26 mouse cellular contexts compared by ENCODE assay signal in genomic region chr11:96257141-96257540, GRCm38 (mm10). TPM values are rescaled to one million over a fixed set of nuclear protein-coding genes. Genes with fewer than 3 reads are reported as not detected.
A peak's percentile ranks its signal among the peaks of the same experiment; 100 is the strongest.
DNase-seq lines count a peak whose midpoint lies in the region; ATAC-seq lines count a peak whose summit lies in the region.
"Had no signal": no experiment of that assay in that cellular context is flagged by ENCODE, and none has a peak within 500 bp of the region (broad histone marks: within the 10 kb centered on the region; RNA-seq: fewer than 3 reads in every experiment).

No protein-coding gene starts in this region.

- H3K9me3 ChIP-seq in hindbrain, embryonic 11.5 days (ENCODE audit: control insufficient read depth, low read length): no peaks in the 10 kb centered on the region
- H3K9me3 ChIP-seq in hindbrain, embryonic 14.5 days (ENCODE audit: control insufficient read depth, low read length): no peaks in the 10 kb centered on the region
- H3K9me3 ChIP-seq in kidney, embryonic 16.5 days (ENCODE audit: low read length): no peaks in the 10 kb centered on the region
- no peaks in the 10 kb centered on the region for H3K9me3 ChIP-seq in neural tube, embryonic 11.5 days (ENCODE audit: control insufficient read depth, low read length)
- H3K9me3 ChIP-seq: embryonic facial prominence, embryonic 12.5 days; G1E; heart, embryonic 12.5 days; hindbrain, embryonic 10.5 days had no signal

- DNase-seq in adrenal gland, adult 2 months: peak; percentile 31
- DNase-seq in adrenal gland, postnatal 25 days: no peak
- peak; percentile 19 for DNase-seq in hindbrain, embryonic 11.5 days (ENCODE audit: low spot score)
- no peak for DNase-seq in hindbrain, embryonic 14.5 days (ENCODE audit: low spot score)
- DNase-seq in kidney, postnatal 25 days: no peak
- no peak for DNase-seq in neural tube, embryonic 11.5 days (ENCODE audit: low spot score)
- DNase-seq in neural tube, embryonic 10.5 days (ENCODE audit: extremely low spot score, low spot score): no peak
- DNase-seq: B cell, adult 2 months; cerebellum, adult 11-12 months; cerebellum, adult 9-10 months; cerebellum, postnatal 25 days; gastrocnemius, adult 2 months; gastrocnemius, postnatal 25 days had no signal

- H3K27ac ChIP-seq in hindbrain, embryonic 11.5 days (ENCODE audit: low read depth, low read length): no peak overlapping the region
- H3K27ac ChIP-seq in hindbrain, embryonic 14.5 days: no peak overlapping the region
- H3K27ac ChIP-seq in kidney, embryonic 16.5 days (ENCODE audit: low read length): peak overlapping the region; percentile 67
- no peak overlapping the region for H3K27ac ChIP-seq in neural tube, embryonic 11.5 days (ENCODE audit: low read depth, low read length)
- H3K27ac ChIP-seq: embryonic facial prominence, embryonic 12.5 days; gastrocnemius, adult 2 months; hindbrain, embryonic 10.5 days had no signal

- no peak for ATAC-seq in hindbrain, embryonic 11.5 days (ENCODE audit: low FRiP score)
- no peak for ATAC-seq in hindbrain, embryonic 14.5 days (ENCODE audit: low FRiP score)
- ATAC-seq in kidney, embryonic 16.5 days (ENCODE audit: low FRiP score, low TSS enrichment): no peak
- no peak for ATAC-seq in neural tube, embryonic 11.5 days (ENCODE audit: insufficient read depth, low FRiP score, low TSS enrichment)
- ATAC-seq: CD4-positive, CD25-positive, alpha-beta regulatory T cell, adult 4 months; forebrain, embryonic 14.5 days; hindbrain, embryonic 16.5 days had no signal

- H3K27me3 ChIP-seq in hindbrain, embryonic 11.5 days (ENCODE audit: control insufficient read depth, insufficient read depth, low read length): peaks cover 100% of the 10 kb centered on the region
- peaks cover 99% of the 10 kb centered on the region for H3K27me3 ChIP-seq in hindbrain, embryonic 14.5 days (ENCODE audit: control insufficient read depth, insufficient read depth, low read length)
- no peaks in the 10 kb centered on the region for H3K27me3 ChIP-seq in kidney, embryonic 16.5 days (ENCODE audit: insufficient read depth, low read length)
- H3K27me3 ChIP-seq in neural tube, embryonic 11.5 days (ENCODE audit: control insufficient read depth, insufficient read depth, low read length): peaks cover 67% of the 10 kb centered on the region

- H3K4me2 ChIP-seq in hindbrain, embryonic 11.5 days (replicated peaks; ENCODE audit: low read depth, low read length): no peak overlapping the region
- no peak overlapping the region for H3K4me2 ChIP-seq in hindbrain, embryonic 14.5 days (replicated peaks)
- peak overlapping the region; percentile 66 for H3K4me2 ChIP-seq in kidney, embryonic 16.5 days (replicated peaks; ENCODE audit: low read depth, low read length)
- H3K4me2 ChIP-seq in neural tube, embryonic 11.5 days (ENCODE audit: low read depth): 0 out of 2 replicates have a peak overlapping the region, but pooled peaks have one; percentile 5
- H3K4me2 ChIP-seq: embryonic facial prominence, embryonic 12.5 days; heart, embryonic 12.5 days had no signal

- H3K4me3 ChIP-seq in hindbrain, embryonic 11.5 days (ENCODE audit: low read depth, low read length): no peak overlapping the region
- H3K4me3 ChIP-seq in hindbrain, embryonic 14.5 days (replicated peaks; ENCODE audit: low read length): no peak overlapping the region
- H3K4me3 ChIP-seq in kidney, embryonic 16.5 days (ENCODE audit: low read length): no peak overlapping the region
- H3K4me3 ChIP-seq in neural tube, embryonic 11.5 days (ENCODE audit: low read depth, low read length): no peak overlapping the region
- H3K4me3 ChIP-seq: embryonic facial prominence, embryonic 12.5 days; gastrocnemius, adult 2 months; heart, embryonic 12.5 days; hindbrain, embryonic 10.5 days had no signal

- no peaks in the 10 kb centered on the region for H3K36me3 ChIP-seq in hindbrain, embryonic 11.5 days (ENCODE audit: control insufficient read depth, insufficient read depth, low read length)
- H3K36me3 ChIP-seq in hindbrain, embryonic 14.5 days (replicated peaks; ENCODE audit: control insufficient read depth, insufficient read depth): no peaks in the 10 kb centered on the region
- no peaks in the 10 kb centered on the region for H3K36me3 ChIP-seq in kidney, embryonic 16.5 days (ENCODE audit: insufficient read depth, low read length)
- no peaks in the 10 kb centered on the region for H3K36me3 ChIP-seq in neural tube, embryonic 11.5 days (ENCODE audit: control insufficient read depth, insufficient read depth, low read length)
- H3K36me3 ChIP-seq: embryonic facial prominence, embryonic 12.5 days; G1E; heart, embryonic 12.5 days; hindbrain, embryonic 10.5 days had no signal

- WGBS in hindbrain, embryonic 11.5 days: 25% methylated on average over 2 of the region's 2 CpGs
- 29% methylated on average over 2 of the region's 2 CpGs for WGBS in hindbrain, embryonic 14.5 days
- 24% methylated on average over 2 of the region's 2 CpGs for WGBS in kidney, embryonic 16.5 days
- WGBS in neural tube, embryonic 11.5 days: 22% methylated on average over 2 of the region's 2 CpGs

- no peaks in the 10 kb centered on the region for H3K4me1 ChIP-seq in hindbrain, embryonic 11.5 days (replicated peaks; ENCODE audit: control insufficient read depth, insufficient read depth, low read length)
- H3K4me1 ChIP-seq in hindbrain, embryonic 14.5 days (replicated peaks; ENCODE audit: control insufficient read depth, insufficient read depth, low read length): no peaks in the 10 kb centered on the region
- peaks cover 82% of the 10 kb centered on the region for H3K4me1 ChIP-seq in kidney, embryonic 16.5 days (ENCODE audit: insufficient read depth, low read length)
- H3K4me1 ChIP-seq in neural tube, embryonic 11.5 days (ENCODE audit: control insufficient read depth, insufficient read depth, low read length): peaks cover 50% of the 10 kb centered on the region
- H3K4me1 ChIP-seq: embryonic facial prominence, embryonic 12.5 days had no signal

- no peak overlapping the region for H3K9ac ChIP-seq in hindbrain, embryonic 11.5 days (ENCODE audit: low read depth, low read length)
- H3K9ac ChIP-seq in hindbrain, embryonic 14.5 days: no peak overlapping the region
- peak overlapping the region; percentile 51; the same call in 1 of the 2 replicates for H3K9ac ChIP-seq in kidney, embryonic 16.5 days (replicated peaks; ENCODE audit: low read length)
- no peak overlapping the region for H3K9ac ChIP-seq in neural tube, embryonic 11.5 days (ENCODE audit: low read length)
- H3K9ac ChIP-seq: embryonic facial prominence, embryonic 12.5 days; heart, embryonic 12.5 days had no signal

RNA-seq across cellular contexts. Expression of gene Hoxb9, which starts 14.1 kb away (rescaled TPM):
- 100 to 1,000 TPM; 183 to 377 TPM for total RNA-seq in adrenal gland, adult 2 months (2021)
- 156 and 180 TPM in 2 replicates for polyA plus RNA-seq in adrenal gland, adult 2 months (2012; rRNA removed)
- 202 and 263 TPM in 2 replicates for total RNA-seq in adrenal gland, postnatal 25 days (2021)
- 0.80 and 3.2 TPM in 2 replicates for polyA plus RNA-seq in hindbrain, embryonic 11.5 days (2014; fragmentation: Nextera tagmentation; extraction: Ambion mirVana)
- polyA plus RNA-seq in hindbrain, embryonic 14.5 days (2014; fragmentation: Nextera tagmentation; extraction: Ambion mirVana): 10.7 and 22.4 TPM in 2 replicates
- 21.5 and 24.5 TPM in 2 replicates for polyA plus RNA-seq in kidney, embryonic 16.5 days (2015; fragmentation: Nextera tagmentation; extraction: Ambion mirVana)
- 60.7 and 67.9 TPM in 2 replicates for polyA plus RNA-seq in neural tube, embryonic 11.5 days (2014; fragmentation: Nextera tagmentation; extraction: Ambion mirVana)
- total RNA-seq: G1E; granulocyte monocyte progenitor cell, adult 5-6 weeks; heart, adult 8-10 months; heart, postnatal 25 days had no signal
- polyA plus RNA-seq: cortical plate, adult 2 months; forebrain, embryonic 14.5 days; G1E; heart, embryonic 16.5 days; hindbrain, embryonic 10.5 days had no signal

RNA-seq across cellular contexts. Expression of gene Hoxb8, which starts 24.6 kb away (rescaled TPM):
- total RNA-seq in adrenal gland, adult 2 months (2021): 10 to 100 TPM; 67.3 to 93.9 TPM
- 357 and 428 TPM in 2 replicates for polyA plus RNA-seq in adrenal gland, adult 2 months (2012; rRNA removed)
- 84.9 and 94.6 TPM in 2 replicates for total RNA-seq in adrenal gland, postnatal 25 days (2021)
- polyA plus RNA-seq in hindbrain, embryonic 11.5 days (2014; fragmentation: Nextera tagmentation; extraction: Ambion mirVana): 3.1 and 7.0 TPM in 2 replicates
- polyA plus RNA-seq in hindbrain, embryonic 14.5 days (2014; fragmentation: Nextera tagmentation; extraction: Ambion mirVana): 41.2 and 50.6 TPM in 2 replicates
- polyA plus RNA-seq in kidney, embryonic 16.5 days (2015; fragmentation: Nextera tagmentation; extraction: Ambion mirVana): 9.5 and 12.9 TPM in 2 replicates
- 27.9 and 28.2 TPM in 2 replicates for polyA plus RNA-seq in neural tube, embryonic 11.5 days (2014; fragmentation: Nextera tagmentation; extraction: Ambion mirVana)
- total RNA-seq: granulocyte monocyte progenitor cell, adult 5-6 weeks; heart, adult 8-10 months; heart, postnatal 25 days had no signal
- polyA plus RNA-seq: CD4-positive, CD25-positive, alpha-beta regulatory T cell, adult 4 months; cortical plate, adult 2 months; embryonic facial prominence, embryonic 12.5 days; forebrain, embryonic 14.5 days; heart, embryonic 12.5 days; heart, embryonic 16.5 days had no signal

RNA-seq across cellular contexts. Expression of gene Hoxb7, which starts 29.3 kb away (rescaled TPM):
- 10 to 100 TPM; 46.4 to 46.7 TPM for total RNA-seq in adrenal gland, adult 2 months (2021)
- polyA plus RNA-seq in adrenal gland, adult 2 months (2012; rRNA removed): 48.8 and 55.9 TPM in 2 replicates
- 54.7 and 58.6 TPM in 2 replicates for total RNA-seq in adrenal gland, postnatal 25 days (2021)
- 4.0 and 11.2 TPM in 2 replicates for polyA plus RNA-seq in hindbrain, embryonic 11.5 days (2014; fragmentation: Nextera tagmentation; extraction: Ambion mirVana)
- polyA plus RNA-seq in hindbrain, embryonic 14.5 days (2014; fragmentation: Nextera tagmentation; extraction: Ambion mirVana): 40.8 and 45.6 TPM in 2 replicates
- 60.9 and 68.3 TPM in 2 replicates for polyA plus RNA-seq in kidney, embryonic 16.5 days (2015; fragmentation: Nextera tagmentation; extraction: Ambion mirVana)
- polyA plus RNA-seq in neural tube, embryonic 11.5 days (2014; fragmentation: Nextera tagmentation; extraction: Ambion mirVana): 65.5 and 65.9 TPM in 2 replicates
- total RNA-seq: G1E; granulocyte monocyte progenitor cell, adult 5-6 weeks; heart, adult 8-10 months; heart, postnatal 25 days had no signal
- polyA plus RNA-seq: CD4-positive, CD25-positive, alpha-beta regulatory T cell, adult 4 months; cortical plate, adult 2 months; embryonic facial prominence, embryonic 12.5 days; forebrain, embryonic 14.5 days; G1E; hindbrain, embryonic 10.5 days had no signal

RNA-seq across cellular contexts. Expression of gene Hoxb6, which starts 35.1 kb away (rescaled TPM):
- 10 to 100 TPM; 33.0 to 72.2 TPM for total RNA-seq in adrenal gland, adult 2 months (2021)
- polyA plus RNA-seq in adrenal gland, adult 2 months (2012; rRNA removed): 201 and 210 TPM in 2 replicates
- total RNA-seq in adrenal gland, postnatal 25 days (2021): 74.4 and 78.8 TPM in 2 replicates
- polyA plus RNA-seq in hindbrain, embryonic 11.5 days (2014; fragmentation: Nextera tagmentation; extraction: Ambion mirVana): 15.9 and 38.5 TPM in 2 replicates
- 71.4 and 90.1 TPM in 2 replicates for polyA plus RNA-seq in hindbrain, embryonic 14.5 days (2014; fragmentation: Nextera tagmentation; extraction: Ambion mirVana)
- 50.3 and 55.7 TPM in 2 replicates for polyA plus RNA-seq in kidney, embryonic 16.5 days (2015; fragmentation: Nextera tagmentation; extraction: Ambion mirVana)
- polyA plus RNA-seq in neural tube, embryonic 11.5 days (2014; fragmentation: Nextera tagmentation; extraction: Ambion mirVana): 81.4 and 87.2 TPM in 2 replicates
- total RNA-seq: G1E; granulocyte monocyte progenitor cell, adult 5-6 weeks; heart, adult 8-10 months; heart, postnatal 25 days had no signal
- polyA plus RNA-seq: CD4-positive, CD25-positive, alpha-beta regulatory T cell, adult 4 months; cortical plate, adult 2 months; embryonic facial prominence, embryonic 12.5 days; forebrain, embryonic 14.5 days; heart, embryonic 12.5 days; heart, embryonic 16.5 days had no signal

RNA-seq across cellular contexts. Expression of gene Hoxb5, which starts 46.0 kb away (rescaled TPM):
- total RNA-seq in adrenal gland, adult 2 months (2021): 10 to 100 TPM; 15.2 to 31.6 TPM
- 43.4 and 45.6 TPM in 2 replicates for polyA plus RNA-seq in adrenal gland, adult 2 months (2012; rRNA removed)
- total RNA-seq in adrenal gland, postnatal 25 days (2021): 36.5 and 36.8 TPM in 2 replicates
- 33.1 and 42.5 TPM in 2 replicates for polyA plus RNA-seq in hindbrain, embryonic 11.5 days (2014; fragmentation: Nextera tagmentation; extraction: Ambion mirVana)
- 140 and 157 TPM in 2 replicates for polyA plus RNA-seq in hindbrain, embryonic 14.5 days (2014; fragmentation: Nextera tagmentation; extraction: Ambion mirVana)
- polyA plus RNA-seq in kidney, embryonic 16.5 days (2015; fragmentation: Nextera tagmentation; extraction: Ambion mirVana): 19.2 and 24.3 TPM in 2 replicates
- 49.0 and 49.1 TPM in 2 replicates for polyA plus RNA-seq in neural tube, embryonic 11.5 days (2014; fragmentation: Nextera tagmentation; extraction: Ambion mirVana)
- polyA plus RNA-seq: CD4-positive, CD25-positive, alpha-beta regulatory T cell, adult 4 months; cortical plate, adult 2 months; forebrain, embryonic 14.5 days had no signal

Comparison
In these comparisons a context has a peak if more than half of its experiments do, and no peak if none do; other contexts are left out.
1. DNase-seq: peak in adrenal gland, adult 2 months (single experiment) and hindbrain, embryonic 11.5 days (single experiment); none in adrenal gland, postnatal 25 days (single experiment), hindbrain, embryonic 14.5 days (single experiment), kidney, postnatal 25 days (0 of 2), neural tube, embryonic 11.5 days (single experiment) and neural tube, embryonic 10.5 days (single experiment).
2. H3K4me2 ChIP-seq: peak in kidney, embryonic 16.5 days (single experiment) and neural tube, embryonic 11.5 days (single experiment); none in hindbrain, embryonic 11.5 days (single experiment) and hindbrain, embryonic 14.5 days (single experiment).